Mouse (Mus musculus): ENCODE data around the gene Me1. TPM values are rescaled to one million over a fixed set of nuclear protein-coding genes. Genes with fewer than 3 reads are reported as not detected.
A peak's percentile ranks its signal among the peaks of the same experiment; 100 is the strongest.
"Not testable (repeated sequence)": the region's sequence is repeated elsewhere in the genome, so short reads cannot be mapped to it uniquely, and the experiment has no call there.

Me1 gene
- polyA plus RNA-seq, 1 experiment: 51.2 TPM

DNA sequence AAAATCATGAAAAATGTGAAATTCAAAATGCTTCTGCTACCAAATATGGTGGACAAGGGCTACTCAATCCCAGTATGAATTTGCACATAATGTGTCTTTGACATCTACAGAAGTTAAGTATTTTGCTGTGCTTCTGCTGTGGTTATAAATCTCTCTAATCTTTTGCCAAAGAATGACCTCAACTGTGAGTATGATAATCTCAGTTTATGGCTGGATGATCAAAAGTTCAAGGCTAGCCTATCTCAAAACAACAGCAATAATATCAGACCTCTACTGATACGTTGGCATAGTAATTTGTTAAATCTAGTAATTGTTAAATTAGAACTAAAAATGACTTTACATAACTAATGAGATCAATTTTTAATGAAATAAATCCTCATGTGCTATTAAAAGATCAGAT, 80.0 kb downstream of the Me1 start:
- DNase-seq (ENCODE audit: extremely low spot score in 1 of 2, low spot score in 1 of 2): no peak

DNA sequence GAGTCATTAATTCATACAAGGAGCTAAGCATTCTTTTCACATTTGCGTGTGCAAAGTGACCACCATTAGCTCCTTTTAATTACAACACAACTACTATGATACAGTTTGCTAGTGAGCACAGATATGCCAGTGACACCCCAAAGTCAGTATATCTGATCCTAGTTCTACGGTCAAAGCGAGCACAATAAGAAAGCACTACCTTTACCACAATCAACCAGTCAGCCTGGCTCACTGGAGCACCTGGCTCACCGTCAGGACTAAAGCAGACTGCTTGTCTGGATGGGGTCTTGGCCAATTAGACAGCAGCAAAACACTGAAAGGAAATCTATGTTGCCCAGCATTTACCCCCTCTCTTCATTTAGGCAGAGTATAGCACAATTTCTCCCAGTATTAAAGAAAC, 83.7 kb downstream of the Me1 start:
- DNase-seq (ENCODE audit: extremely low spot score in 1 of 2, low spot score in 1 of 2): no peak

DNA sequence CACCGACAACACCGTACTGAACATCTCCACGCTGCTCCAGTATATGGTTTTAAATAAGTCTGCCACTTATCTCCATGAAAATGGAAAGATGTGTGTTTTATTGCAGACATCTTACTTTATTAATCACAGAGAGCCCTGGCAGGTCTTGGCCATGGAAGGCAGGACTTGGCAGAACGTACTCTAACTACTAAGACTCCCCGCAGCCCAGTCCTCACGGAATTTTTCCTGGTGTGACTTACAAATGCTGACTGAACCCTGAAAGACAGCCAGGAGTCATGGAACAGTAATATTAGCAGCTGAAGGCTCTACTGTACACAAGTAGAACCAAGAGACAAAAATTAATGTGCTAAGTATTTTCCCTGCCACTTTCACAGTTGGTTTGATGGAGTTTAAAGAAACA, 90.0 kb downstream of the Me1 start:
- no peak for DNase-seq (ENCODE audit: extremely low spot score in 1 of 2, low spot score in 1 of 2)

DNA sequence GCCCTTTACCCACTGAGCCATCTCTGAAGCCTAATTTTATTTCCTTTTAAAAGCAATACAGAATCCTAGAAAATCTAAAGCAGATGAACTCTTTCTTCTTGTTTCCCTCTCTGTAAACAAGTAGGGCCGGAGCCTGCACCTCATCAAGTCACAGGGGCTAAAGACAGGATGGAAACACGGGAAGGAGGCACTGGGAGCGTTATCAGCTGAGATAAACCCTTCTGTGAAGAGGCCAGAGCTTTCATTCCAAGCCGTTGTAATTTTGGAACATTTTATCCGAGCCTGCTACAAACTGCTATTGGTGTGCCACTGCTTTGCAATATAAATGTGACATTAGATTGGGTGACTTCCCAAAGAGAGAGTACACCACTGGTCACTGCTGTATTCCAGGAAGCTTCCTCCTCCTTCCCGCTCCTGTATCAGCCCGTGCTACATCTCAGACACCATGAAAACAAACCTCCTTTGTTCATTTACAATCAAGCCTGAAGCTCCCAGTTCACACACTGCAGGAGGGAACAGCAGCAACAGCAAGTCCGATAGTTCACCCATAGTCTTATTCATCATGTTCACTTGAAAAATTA, 95.9 kb downstream of the Me1 start:
- DNase-seq (ENCODE audit: extremely low spot score in 1 of 2, low spot score in 1 of 2): no peak

DNA sequence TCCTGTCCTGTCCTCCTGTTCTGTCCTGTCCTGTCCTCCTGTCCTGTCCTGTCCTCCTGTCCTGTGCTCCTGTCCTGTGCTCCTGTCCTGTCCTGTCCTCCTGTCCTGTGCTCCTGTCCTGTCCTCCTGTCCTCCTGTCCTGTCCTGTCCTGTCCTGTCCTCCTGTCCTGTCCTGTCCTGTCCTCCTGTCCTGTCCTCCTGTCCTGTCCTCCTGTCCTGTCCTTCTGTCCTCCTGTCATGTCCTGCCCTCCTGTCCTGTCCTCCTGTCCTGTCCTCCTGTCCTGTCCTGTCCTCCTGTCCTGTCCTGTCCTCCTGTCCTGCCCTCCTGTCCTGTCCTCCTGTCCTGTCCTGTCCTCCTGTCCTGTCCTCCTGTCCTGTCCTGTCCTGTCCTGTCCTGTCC, 98.8 kb downstream of the Me1 start:
- DNase-seq (ENCODE audit: extremely low spot score in 1 of 2, low spot score in 1 of 2): not testable (repeated sequence)

DNA sequence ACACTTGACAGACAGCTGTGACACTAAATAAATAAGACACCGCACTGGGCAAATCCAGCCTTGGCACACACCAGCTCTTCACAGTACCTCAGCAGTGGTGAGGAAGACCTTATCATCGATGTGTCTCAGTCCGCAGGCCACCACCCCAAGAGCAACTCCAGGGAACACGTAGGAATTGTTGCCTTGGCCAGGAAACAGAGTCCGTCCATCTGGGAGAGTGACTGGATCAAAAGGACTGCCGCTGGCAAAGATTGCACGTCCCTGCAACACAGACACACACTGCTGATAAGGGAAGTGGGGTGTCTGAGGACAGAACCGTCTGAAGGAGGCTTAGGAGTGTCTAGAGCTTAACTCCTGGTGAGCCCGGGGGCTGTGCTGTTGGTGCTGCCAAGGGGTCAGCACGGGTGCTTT, 101.4 kb downstream of the Me1 start:
- not testable (repeated sequence) for DNase-seq (ENCODE audit: extremely low spot score in 1 of 2, low spot score in 1 of 2)

DNA sequence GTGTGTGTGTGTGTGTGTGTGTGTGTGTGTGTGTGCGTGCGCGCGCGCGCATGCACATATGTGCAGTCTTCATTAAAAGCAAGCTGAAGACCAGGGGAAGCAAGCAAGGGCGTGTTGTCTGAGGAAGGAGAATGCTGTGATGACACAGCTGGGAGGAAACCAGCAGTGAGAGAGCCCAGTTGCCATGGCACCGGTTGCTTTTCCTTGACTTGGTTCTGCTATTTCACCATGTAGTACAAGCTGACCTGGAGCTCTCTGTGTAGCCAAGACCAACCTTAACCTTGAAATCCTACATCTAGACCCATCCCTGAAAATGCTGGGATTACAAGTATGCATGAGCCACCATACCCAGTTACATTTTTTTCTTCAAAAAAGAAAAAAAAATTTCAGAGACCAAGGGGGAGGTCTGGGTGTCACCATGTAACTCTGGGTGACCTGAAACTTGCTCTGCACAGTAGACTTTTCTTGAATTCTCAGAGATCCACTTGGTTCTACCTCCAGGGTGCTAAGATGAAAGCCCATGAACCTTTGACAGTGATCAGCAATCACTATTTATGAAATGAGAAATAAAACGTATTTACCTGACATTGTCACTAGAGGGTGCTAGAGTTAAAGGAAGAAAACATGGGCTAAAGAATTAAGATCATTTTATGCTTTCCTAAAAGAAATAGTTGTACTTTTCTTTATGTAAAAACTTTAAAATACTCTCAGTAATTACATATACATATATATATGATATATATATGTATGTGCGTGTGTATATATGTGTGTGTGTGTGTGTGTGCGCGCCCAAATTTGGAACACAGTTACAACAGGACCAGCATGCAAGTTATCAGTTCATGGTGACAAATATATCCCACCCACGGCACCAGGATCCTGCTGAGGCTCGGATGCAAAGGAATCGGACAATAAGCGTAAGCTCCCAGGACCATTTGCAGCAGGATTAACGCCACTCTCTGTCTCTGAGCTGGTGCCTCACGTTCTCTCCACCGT, 102.8 kb downstream of the Me1 start:
- DNase-seq (ENCODE audit: extremely low spot score in 1 of 2, low spot score in 1 of 2): peak; percentile 51 to 74

DNA sequence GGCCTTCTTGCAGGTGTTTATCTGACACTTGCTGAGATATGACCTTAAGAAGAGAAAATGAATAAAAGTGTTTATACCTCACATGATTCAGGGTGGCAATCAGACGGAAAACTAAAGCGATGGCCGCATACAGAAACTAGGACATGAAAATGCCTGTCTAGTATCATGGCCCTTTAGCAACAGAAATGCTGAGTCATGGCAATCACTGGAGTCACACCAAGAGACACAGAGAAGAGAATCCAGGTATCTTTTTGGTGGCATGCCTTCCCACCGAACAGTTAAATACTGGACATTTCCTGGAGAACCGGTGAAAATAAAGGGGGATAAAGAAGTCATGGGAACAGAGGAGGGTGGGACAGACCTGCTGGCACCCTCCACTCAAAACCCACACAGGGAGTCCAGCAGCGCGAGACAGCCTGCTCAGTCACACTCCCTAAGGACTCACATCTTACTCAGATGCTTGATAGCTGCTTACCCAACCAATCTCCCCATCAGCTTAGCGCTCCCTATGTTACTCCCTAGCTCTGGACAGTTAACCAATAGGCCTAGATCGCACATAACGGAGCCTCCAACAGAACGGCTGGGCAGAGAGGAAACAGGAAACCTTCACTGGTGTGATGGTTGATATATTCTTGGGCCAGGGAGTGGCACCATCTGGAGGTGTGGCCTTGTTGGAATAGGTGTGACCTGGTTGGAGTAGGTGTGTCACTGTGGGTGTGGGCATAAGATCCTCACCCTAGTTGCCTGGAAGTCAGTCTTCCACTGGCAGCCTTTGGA, 108.5 kb downstream of the Me1 start:
- no peak for DNase-seq (ENCODE audit: extremely low spot score in 1 of 2, low spot score in 1 of 2)

DNA sequence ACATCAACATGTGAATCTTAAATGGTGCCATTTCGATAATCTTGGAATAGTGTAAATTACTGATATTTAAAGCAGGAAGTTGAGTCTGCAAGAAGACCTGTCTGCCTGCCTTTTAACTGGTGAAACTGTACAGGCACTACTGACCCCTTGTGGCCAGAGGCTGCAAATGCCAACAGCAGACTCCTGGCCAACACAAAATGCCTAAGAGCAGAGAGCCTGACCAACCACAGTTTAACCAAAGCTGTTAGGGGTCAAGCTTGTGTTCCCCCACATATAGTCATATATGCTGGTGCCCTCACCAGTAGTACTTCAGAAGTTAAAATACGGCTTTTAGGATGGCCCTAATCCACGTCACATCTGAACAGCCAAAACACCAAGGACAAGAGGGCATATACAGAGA, 112.0 kb downstream of the Me1 start:
- DNase-seq (ENCODE audit: extremely low spot score in 1 of 2, low spot score in 1 of 2): peak; percentile 46 to 84

DNA sequence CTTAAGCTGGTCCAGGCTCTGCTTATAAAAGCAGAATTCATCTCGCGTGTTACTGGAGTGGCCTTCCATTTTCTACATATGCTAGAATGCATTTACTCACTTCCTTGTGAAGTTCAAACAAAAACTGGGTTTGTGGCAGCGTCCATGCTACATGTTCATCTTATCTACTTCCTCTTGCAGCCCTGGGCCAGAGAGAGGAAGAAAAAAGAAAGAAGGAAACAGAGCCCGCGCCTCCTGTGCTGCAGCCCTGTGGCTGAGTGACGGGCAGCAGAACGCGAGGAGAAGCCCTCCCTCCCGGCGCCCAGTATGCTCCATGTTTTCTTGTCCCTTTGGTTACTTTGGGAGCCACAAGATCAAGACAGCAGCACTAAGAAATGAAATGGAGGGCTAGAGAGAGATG, 116.1 kb downstream of the Me1 start:
- no peak for DNase-seq (ENCODE audit: extremely low spot score in 1 of 2, low spot score in 1 of 2)

DNA sequence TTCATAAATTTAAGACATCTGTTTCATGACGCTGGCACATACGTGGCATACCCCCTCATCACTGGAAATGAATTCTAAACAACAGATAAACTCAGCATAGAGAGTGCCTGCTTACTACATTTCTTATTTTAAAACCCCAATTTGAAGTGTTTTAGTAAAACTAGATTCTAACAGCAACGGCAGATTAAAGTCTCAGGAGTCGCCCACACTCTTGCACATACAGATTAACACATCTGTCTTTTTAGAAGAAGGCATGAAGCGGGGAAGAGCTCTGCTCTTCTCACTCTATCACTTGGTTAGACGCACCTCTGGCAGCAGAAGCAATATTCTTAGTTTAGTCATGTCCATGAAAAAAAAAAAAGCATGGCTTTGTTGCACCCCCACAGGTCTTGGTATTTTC, 120.6 kb downstream of the Me1 start:
- peak in 1 of 2 experiments; percentile 37 for DNase-seq (ENCODE audit: extremely low spot score in 1 of 2, low spot score in 1 of 2)

DNA sequence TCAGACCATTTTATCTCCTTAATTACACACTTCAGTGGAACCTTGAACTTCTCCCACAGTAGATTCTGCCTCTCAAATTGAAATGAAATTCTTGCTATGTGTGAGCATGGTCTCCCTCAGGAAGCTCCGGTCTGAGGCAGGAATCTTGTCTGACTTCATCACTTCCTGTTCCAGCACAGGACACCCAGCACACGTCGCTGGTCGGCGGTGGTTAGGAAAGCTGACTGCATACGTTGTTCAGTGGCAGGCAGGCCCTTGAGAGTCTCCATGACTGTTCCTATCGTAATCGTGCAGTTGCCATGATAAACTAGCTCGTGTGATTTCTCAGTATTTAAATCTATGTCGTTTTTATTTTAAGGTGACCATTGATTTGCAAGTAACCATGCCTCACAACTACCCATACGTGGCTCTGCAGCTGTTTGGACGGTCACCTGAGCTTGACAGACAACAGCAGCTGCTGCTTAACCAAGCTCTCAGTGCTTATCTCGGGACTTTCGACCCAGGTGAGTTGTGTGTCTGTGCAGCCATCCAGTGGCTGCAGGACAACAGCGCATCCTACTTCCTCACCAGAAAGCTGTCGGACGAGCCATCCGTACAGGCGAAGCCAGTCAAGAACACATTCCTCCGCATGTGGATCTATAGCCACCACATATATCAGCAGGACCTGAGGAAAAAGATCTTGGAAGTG, 122.0 kb downstream of the Me1 start:
- DNase-seq (ENCODE audit: extremely low spot score in 1 of 2, low spot score in 1 of 2): no peak

DNA sequence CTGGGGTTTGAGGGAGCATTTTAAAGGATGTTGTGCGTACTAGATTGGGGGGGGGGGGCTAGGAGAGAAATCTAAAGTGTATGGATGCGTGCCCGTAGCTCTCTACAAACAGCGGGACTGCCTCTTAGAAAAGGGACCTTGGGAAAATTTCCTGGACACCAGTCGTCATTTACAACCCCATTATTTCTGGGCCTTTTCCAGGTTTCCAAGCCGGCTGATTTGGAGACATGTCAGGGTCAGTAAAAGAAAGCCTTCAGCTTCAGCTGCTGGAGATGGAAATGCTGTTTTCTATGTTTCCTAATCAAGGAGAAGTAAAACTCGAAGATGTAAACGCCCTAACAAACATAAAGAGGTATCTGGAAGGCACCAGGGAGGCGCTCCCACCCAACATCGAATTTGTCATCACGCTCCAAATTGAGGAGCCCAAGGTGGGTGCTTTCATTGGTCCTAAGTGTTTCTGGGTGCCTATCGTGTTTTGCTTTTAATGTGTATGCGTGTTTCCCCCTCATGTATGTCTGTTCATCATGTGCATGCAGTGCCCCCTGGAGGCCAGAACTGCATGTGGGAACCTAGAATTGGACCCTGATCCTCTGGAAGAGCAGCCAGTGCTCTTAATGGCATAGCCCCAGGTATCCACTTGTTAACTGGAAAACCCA, 123.0 kb downstream of the Me1 start:
- DNase-seq (ENCODE audit: extremely low spot score in 1 of 2, low spot score in 1 of 2): peak; percentile 74 to 90

DNA sequence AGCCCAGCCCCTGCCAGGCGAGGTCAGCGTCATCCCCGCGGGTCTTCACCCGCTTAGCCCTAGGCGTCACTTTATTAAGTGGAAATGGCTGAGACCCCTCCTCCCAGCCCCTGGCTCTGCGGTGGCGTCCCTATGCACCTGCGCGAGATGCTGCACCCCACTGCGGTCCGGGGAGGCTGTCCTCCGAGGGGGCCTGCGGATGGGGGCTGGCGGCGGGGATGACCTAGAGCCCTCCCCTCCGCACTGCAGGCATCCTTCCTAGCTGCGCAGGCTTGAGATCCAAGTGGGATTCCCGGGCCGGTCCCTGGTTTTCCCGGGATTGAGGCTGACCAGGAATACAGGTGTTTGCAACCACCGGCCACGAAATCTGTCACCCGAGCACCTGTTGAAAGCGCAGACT, 123.6 kb downstream of the Me1 start:
- DNase-seq (ENCODE audit: extremely low spot score in 1 of 2, low spot score in 1 of 2): peak in 1 of 2 experiments; percentile 32

DNA sequence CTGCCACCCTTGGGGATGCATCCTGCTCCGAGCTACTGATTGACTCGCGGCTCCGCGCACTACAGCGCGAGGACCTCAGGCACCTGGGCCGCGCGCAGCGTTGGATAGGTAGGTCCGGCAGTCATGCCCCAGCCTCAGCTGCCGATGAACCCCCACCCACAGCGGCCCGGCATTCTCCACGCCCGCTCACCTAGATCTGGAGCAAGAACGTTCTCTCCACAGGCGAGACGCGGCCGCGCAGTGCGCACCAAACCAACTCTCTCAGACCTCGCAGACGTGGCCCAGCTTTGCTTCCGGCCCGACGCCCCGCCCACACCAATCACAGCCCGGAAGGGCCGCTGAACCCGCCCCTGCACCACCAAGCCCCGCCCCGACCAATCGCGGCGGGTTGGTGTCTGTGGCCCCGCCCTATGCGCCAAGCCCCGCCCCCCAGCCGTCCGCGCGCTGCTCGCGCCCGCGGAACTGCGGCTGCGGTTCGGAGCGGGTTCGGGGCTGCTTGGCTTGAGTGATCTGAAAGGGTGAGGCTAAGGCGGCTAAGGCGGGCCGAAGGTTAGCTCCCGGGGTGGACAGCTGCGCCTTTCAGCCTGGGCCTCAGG, 124.1 kb downstream of the Me1 start, which contains the start of the genes Pgm3 and Rwdd2a:
Pgm3 (minus strand) TSS at position 303 of the 596 bp plus-strand sequence.
Rwdd2a (plus strand) TSS at position 452 of the 596 bp plus-strand sequence.
- DNase-seq (ENCODE audit: extremely low spot score in 1 of 2, low spot score in 1 of 2): peak; percentile 91 to 95

DNA sequence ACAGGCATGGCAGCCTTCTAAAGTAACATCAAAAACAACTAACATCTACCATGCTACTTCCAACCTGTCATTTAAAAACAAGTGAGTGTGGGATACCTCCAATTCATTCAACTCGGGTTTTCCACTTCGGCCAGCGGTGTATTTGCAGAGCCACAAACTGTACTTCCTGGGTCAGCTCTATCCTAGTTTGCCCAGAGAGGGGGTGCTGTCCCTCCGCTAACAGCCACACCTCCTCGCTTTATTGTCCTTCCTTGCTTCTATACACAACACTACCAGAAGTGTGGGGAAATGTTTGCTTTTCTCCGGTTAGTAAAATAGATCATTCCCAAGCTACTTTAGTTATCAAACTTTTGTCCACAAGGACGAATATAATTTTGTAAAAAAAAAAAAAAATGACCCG, 124.8 kb downstream of the Me1 start:
- DNase-seq (ENCODE audit: extremely low spot score in 1 of 2, low spot score in 1 of 2): no peak

DNA sequence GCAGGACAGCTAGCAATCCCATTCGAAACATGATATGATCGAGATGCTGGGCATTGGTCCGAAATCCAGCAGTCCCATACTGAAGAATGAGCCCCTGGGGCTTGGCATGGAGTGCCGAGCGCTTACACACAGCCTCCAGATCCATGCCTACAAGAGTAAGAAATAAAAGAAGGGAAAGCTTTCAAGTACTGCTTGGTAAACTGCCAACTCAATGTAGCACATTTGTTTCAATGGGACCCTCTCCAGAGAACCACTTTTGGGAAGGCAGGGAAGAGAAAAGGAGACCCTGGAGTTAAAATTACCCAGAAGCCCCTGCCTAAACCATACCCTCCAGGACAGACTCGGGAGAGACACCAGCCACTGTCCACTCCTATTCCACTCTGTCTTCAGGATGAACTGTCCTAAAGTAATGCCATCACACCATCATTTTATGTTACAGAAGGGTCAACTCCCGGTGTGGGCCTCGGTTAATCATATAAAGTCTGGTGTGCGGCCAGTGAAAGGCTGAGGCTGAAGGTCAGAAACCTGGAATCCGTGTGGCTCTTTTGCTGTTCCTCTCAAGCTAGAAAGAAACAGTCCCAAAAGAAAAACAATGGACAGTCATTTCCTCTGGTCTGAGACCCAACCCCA, 125.4 kb downstream of the Me1 start:
- DNase-seq (ENCODE audit: extremely low spot score in 1 of 2, low spot score in 1 of 2): no peak

DNA sequence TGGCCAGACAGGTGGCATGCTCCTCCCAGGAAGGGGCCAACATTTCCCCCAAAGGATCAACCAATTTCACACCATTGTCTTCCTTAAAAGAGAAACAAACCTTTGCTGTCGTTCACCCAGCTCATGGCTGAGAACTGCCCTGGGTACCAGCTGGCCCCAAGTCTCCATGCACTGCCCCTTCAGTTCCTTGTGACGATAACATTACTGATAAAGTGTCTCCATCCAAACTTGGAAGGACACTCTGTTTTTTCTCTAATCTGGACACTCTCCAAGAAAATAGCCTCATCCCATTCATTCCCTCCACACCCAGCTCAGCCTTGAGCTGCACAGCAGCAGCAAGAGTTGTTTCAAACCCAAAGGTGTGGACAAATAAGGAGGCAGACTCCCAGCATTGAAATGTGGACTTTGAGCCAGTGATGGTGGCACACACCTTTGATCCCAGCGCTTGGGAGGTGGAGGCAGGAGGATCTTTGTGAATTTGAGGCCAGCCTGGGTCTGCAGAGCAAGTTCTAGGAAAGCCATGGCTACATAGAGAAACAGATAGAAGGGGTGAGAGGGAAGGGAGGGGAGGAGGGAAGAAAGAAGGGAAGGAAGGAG, 126.3 kb downstream of the Me1 start:
- DNase-seq (ENCODE audit: extremely low spot score in 1 of 2, low spot score in 1 of 2): no peak

DNA sequence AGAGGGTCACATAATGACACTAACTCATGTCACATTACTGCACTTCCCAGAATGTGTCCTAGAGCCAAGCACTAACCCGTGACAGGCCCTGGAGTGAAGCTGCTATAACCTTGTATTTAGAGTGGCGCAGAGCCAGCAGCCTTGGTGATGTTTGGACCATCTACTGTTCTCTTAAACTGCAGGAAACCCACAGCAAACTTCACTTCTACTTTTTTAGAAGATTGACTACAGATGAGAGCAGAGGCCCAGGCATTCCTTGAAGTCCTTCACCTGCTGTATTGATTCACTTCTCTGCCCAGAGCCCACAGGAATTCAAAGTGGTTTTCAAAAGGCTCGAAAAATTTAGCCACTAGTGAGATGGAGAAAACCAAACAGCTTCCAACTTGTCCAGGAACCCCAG, 135.2 kb downstream of the Me1 start:
- no peak for DNase-seq (ENCODE audit: extremely low spot score in 1 of 2, low spot score in 1 of 2)
